Mouse (Mus musculus) spleen, adult 12 weeks (tissue): ENCODE results near the gene Pak2.

Experiments used
- DNase-seq: peaks from one replicate; pipeline ENCODE4 v3.0.0; 2022; ENCODE audit warnings: low spot score

The Pak2 gene

DNA sequence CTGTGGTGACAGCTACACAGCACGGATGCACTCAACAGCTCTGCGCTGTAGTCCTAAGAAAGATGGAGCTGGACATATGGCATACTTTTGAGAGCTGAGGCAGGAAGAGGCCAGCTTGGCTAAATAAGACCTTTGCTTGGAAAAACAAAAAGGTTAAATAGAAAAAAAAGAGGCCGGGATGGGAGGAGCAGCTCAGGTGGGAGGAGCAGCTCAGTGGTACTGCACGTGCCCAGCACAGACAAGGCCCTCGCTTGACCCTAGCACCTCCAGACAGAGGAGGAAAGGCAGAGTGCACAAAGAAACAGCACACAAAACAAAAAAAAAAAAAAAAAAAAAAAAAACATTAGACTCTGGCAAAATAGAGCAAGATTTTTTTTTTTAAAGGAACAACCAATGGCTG is 82.8 kb downstream of the Pak2 start:
- DNase-seq, result no peak

DNA sequence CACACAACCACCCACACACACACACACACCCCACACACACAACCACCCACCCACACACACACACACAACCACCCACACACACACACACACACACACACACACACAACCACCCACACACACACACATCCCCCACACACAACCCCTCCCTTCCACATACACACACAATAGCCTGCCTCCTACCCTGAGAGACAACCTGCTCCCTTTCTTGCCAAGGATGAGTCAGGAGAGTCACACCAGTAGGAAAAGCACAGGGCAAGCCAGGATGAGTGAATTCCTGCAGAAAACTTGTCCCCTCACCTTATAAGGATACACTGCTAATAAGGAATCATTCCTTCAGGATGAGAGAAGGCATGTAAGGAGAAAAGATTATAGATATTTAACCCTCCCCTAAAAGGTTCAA is 85.2 kb downstream of the Pak2 start:
- DNase-seq, result no peak

DNA sequence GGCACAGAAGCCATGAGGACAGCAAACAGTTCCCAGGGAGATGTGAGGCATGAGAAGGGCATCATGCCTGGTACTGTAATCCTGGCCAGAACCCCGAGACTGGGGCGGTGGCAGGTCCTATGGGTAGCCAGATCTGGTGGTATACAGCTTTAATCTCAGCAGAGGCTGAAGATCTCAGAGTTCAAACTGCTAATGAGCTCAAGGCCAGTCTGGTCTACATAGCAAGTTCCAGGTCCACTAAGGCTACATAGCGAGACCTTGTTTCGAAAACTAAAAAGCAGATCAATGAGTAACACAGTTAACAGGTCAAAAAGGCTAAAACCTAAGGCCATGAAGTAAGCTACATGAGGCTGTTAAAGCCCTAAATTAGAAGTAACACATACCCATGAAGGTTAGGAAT is 85.9 kb downstream of the Pak2 start:
- DNase-seq, result no peak

DNA sequence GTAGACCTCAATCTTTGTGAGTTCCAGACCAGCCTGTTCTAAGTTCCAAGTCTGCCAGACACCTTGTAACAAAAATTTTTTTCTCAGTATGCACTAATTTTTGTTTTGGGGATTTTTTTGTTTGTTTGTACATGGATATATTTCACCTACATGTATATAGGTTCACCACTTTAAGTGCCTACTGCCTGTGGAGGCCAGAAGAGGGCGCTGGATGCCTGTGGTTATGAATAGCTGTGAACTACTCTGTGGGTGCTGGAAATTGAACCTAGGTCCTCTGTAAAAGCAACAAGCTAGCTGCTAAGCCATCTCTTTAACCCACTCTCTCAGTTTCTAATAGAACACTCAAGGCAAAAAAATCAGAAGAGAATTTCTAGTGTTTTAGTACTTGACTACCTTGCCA is 87.1 kb downstream of the Pak2 start:
- no peak for DNase-seq

DNA sequence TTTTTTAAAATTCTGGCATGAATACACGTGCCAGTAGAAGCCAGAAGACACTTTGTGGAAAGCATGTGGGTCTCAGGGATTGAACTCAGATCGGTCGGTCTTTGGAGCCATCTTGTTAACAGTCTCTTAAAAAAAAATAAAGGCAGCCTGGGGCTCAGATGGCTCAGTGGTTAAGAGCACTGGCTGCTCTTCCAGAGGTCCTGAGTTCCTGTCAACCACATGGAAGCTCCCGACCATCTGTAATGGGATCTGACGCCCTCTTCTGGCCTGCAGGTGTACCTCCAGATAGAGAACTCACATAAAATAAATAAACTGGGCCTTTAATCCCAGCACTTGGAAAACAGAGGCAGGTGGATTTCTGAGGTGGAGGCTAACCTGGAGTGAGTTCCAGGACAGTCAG is 98.2 kb downstream of the Pak2 start:
- no peak for DNase-seq

DNA sequence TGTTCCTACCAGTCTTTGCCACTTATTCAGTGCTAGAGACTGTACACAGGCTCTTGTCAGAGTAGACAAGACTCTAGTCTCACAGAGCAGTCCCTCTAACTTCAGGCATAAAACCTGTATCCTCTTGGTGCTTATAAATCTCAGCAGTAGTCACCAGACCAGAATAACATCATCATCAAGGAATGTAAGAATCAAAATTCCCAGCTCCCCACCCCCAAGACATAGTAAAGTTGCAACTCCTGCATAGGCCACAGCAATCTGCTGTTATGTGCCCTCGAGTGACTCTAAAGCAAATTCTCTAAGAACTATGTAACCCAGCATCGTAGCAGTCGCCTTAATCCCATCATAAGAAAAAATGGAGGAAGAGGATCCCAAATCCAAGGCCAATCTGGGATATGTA is 99.6 kb downstream of the Pak2 start:
- DNase-seq, result no peak

DNA sequence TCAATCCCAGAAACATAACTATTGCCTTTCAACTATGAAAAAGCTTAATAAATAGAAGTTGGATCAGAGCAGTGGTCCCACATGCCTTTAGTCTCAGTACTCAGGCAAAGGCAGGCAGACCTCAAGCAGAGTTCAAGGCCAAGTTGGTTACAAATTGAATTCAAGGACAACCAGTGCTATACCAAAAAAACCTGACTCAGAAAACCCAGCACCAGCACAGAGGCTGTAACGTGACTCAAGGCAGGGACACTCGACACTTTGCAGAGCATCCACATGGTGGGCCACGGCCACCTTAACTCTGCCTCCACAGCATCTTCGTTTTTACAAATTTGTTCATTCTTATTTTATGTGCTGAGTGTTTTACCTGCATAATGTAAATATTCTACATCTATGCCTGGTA is 103.9 kb downstream of the Pak2 start:
- DNase-seq, result no peak
